Mouse (Mus musculus): ENCODE results near the gene Adamtsl2.

DNA sequence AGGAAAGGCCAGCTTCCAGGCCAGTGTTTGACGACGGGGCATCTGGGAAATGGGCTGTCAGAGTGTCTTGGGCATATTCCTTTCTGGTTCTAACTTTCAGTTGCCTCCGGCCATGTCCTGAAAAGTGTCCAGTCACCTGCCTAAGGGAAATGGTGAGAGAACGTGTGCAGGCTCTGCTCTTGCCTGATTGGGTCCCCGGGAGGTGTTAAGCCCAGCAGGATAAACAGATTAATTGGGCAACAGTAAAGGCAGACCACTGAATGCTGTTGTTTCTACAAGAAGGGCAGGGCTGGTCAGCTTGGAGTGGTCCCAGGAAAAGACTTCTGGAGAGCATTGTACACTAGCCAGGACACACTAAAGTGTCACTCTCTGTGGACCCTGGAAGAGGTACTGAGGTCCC, 9.5 kb downstream of the Adamtsl2 start:
- TF ChIP-seq CTCF (IDR thresholded peaks at IDR 0.05; ENCODE audit: low read depth, low read length): no peak
- TF ChIP-seq POLR2A (IDR thresholded peaks at IDR 0.05; ENCODE audit: insufficient read depth, low read length): no peak
